Mouse (Mus musculus): Measurements from ENCODE around the gene Dkk1. TPM values are rescaled to one million over a fixed set of nuclear protein-coding genes. Genes with fewer than 3 reads are reported as not detected.
"Not testable (repeated sequence)": the region's sequence is repeated elsewhere in the genome, so short reads cannot be mapped to it uniquely, and the experiment has no call there.

The Dkk1 gene
- 10.8 and 11.4 TPM in 2 replicates for polyA plus RNA-seq (2016; fragmentation: Nextera tagmentation; extraction: Ambion mirVana)

GRCm38 (mm10) chr19:30549044-30549853, at the start of gene Dkk1:
Gene Dkk1, minus strand, starts transcription at chr19:30549665.
- H3K9me3 ChIP-seq (replicated peaks): no peaks in the 10 kb centered on the region
- H3K36me3 ChIP-seq: no peaks in the 10 kb centered on the region
- peaks cover 74% of the 10 kb centered on the region for H3K27me3 ChIP-seq (ENCODE audit: low read depth, poor library complexity, severe bottlenecking)
- peak; percentile 80 for DNase-seq (ENCODE audit: low spot score)
- peak within 1 kb of the TSS; percentile 51 for H3K4me3 ChIP-seq
- peaks cover 32% of the 10 kb centered on the region for H3K4me1 ChIP-seq
- WGBS: under 1% methylated on average over 26 of the region's 26 CpGs
- peak within 1 kb of the TSS; percentile 69 for H3K27ac ChIP-seq

- no peak overlapping the region for H3K27ac ChIP-seq
- no peaks in the 10 kb centered on the region for H3K9me3 ChIP-seq (replicated peaks)
- H3K4me3 ChIP-seq: no peak overlapping the region
- no peaks in the 10 kb centered on the region for H3K4me1 ChIP-seq
- no peaks in the 10 kb centered on the region for H3K36me3 ChIP-seq
- WGBS: 81% methylated on average over 3 of the region's 3 CpGs
- DNase-seq (ENCODE audit: low spot score): no peak
- H3K27me3 ChIP-seq (ENCODE audit: low read depth, poor library complexity, severe bottlenecking): no peaks in the 10 kb centered on the region
These were observed 36.9 kb upstream of the Dkk1 start for GRCm38 (mm10) chr19:30586366-30586765.

- no peaks in the 10 kb centered on the region for H3K9me3 ChIP-seq (replicated peaks)
- WGBS: 84% methylated on average over 6 of the region's 6 CpGs
- H3K4me3 ChIP-seq: no peak overlapping the region
- H3K27ac ChIP-seq: no peak overlapping the region
- no peaks in the 10 kb centered on the region for H3K27me3 ChIP-seq (ENCODE audit: low read depth, poor library complexity, severe bottlenecking)
- no peak for DNase-seq (ENCODE audit: low spot score)
- no peaks in the 10 kb centered on the region for H3K36me3 ChIP-seq
- peaks cover 9% of the 10 kb centered on the region for H3K4me1 ChIP-seq
These were observed 15.1 kb upstream of the Dkk1 start for GRCm38 (mm10) chr19:30564516-30564915.

- no peaks in the 10 kb centered on the region for H3K9me3 ChIP-seq (replicated peaks)
- H3K36me3 ChIP-seq: no peaks in the 10 kb centered on the region
These were observed 14.4 kb upstream of the Dkk1 start for GRCm38 (mm10) chr19:30563876-30564275.

GRCm38 (mm10) chr19:30558024-30558423, 8.6 kb upstream of the Dkk1 start:
- no peaks in the 10 kb centered on the region for H3K9me3 ChIP-seq (replicated peaks)
- H3K27me3 ChIP-seq (ENCODE audit: low read depth, poor library complexity, severe bottlenecking): 0 out of 2 replicates have a peak, but pooled peaks cover 8% of the 10 kb centered on the region
- H3K4me3 ChIP-seq: no peak overlapping the region
- no peaks in the 10 kb centered on the region for H3K36me3 ChIP-seq
- no peak overlapping the region for H3K27ac ChIP-seq
- H3K4me1 ChIP-seq: peaks cover 5% of the 10 kb centered on the region
- no peak for DNase-seq (ENCODE audit: low spot score)

More at GRCm38 (mm10) chr19:30563876-30564275, 14.4 kb upstream of the Dkk1 start:
- no peak for DNase-seq (ENCODE audit: low spot score)
- no peaks in the 10 kb centered on the region for H3K27me3 ChIP-seq (ENCODE audit: low read depth, poor library complexity, severe bottlenecking)
- no peak overlapping the region for H3K4me3 ChIP-seq
- WGBS: 67% methylated on average over 3 of the region's 3 CpGs
- H3K4me1 ChIP-seq: peaks cover 9% of the 10 kb centered on the region
- no peak overlapping the region for H3K27ac ChIP-seq

- H3K27ac ChIP-seq: no peak overlapping the region; the same call in 1 of the 2 replicates
- peaks cover 15% of the 10 kb centered on the region for H3K4me1 ChIP-seq
- peak; percentile 76 for DNase-seq (ENCODE audit: low spot score)
- no peaks in the 10 kb centered on the region for H3K9me3 ChIP-seq (replicated peaks)
- peaks cover 32% of the 10 kb centered on the region for H3K27me3 ChIP-seq (ENCODE audit: low read depth, poor library complexity, severe bottlenecking)
- H3K36me3 ChIP-seq: no peaks in the 10 kb centered on the region
- WGBS: under 1% methylated on average over 12 of the region's 12 CpGs
- peak overlapping the region; percentile 43 for H3K4me3 ChIP-seq
These were observed 5.0 kb upstream of the Dkk1 start for GRCm38 (mm10) chr19:30554467-30554881.

- Histone ChIP-seq H3K27me3 (ENCODE audit: low read depth, poor library complexity, severe bottlenecking) (peaks cover 38% of the 10 kb centered on the region), H3K27ac (no peak overlapping the region), H3K4me1 (peaks cover 23% of the 10 kb centered on the region), H3K4me3 (no peak overlapping the region), H3K36me3 (no peaks in the 10 kb centered on the region), H3K9me3 (replicated peaks) (no peaks in the 10 kb centered on the region)
- no peak for DNase-seq (ENCODE audit: low spot score)
- WGBS: 13% methylated on average over 4 of the region's 4 CpGs
These were observed 4.3 kb upstream of the Dkk1 start for GRCm38 (mm10) chr19:30553740-30554139.

GRCm38 (mm10) chr19:30552260-30552659, 2.8 kb upstream of the Dkk1 start:
- 71% methylated on average over 8 of the region's 8 CpGs for WGBS
- Histone ChIP-seq H3K36me3 (no peaks in the 10 kb centered on the region), H3K4me1 (peaks cover 34% of the 10 kb centered on the region), H3K9me3 (replicated peaks) (no peaks in the 10 kb centered on the region), H3K27me3 (ENCODE audit: low read depth, poor library complexity, severe bottlenecking) (peaks cover 53% of the 10 kb centered on the region), H3K27ac (no peak overlapping the region), H3K4me3 (no peak overlapping the region)
- no peak for DNase-seq (ENCODE audit: low spot score)

GRCm38 (mm10) chr19:30549854-30550647, 586 bp upstream of the Dkk1 start:
- Histone ChIP-seq H3K27me3 (ENCODE audit: low read depth, poor library complexity, severe bottlenecking) (peaks cover 74% of the 10 kb centered on the region), H3K27ac (peak overlapping the region; percentile 69; the same call in 1 of the 2 replicates), H3K4me1 (peaks cover 35% of the 10 kb centered on the region), H3K4me3 (peak overlapping the region; percentile 51), H3K9me3 (replicated peaks) (no peaks in the 10 kb centered on the region), H3K36me3 (no peaks in the 10 kb centered on the region)
- DNase-seq (ENCODE audit: low spot score): no peak
- under 1% methylated on average over 17 of the region's 17 CpGs for WGBS

GRCm38 (mm10) chr19:30548411-30549043, 938 bp downstream of the Dkk1 start:
- Histone ChIP-seq H3K4me3 (peak overlapping the region; percentile 51), H3K9me3 (replicated peaks) (no peaks in the 10 kb centered on the region), H3K4me1 (peaks cover 30% of the 10 kb centered on the region), H3K27ac (peak overlapping the region; percentile 69), H3K36me3 (no peaks in the 10 kb centered on the region), H3K27me3 (ENCODE audit: low read depth, poor library complexity, severe bottlenecking) (peaks cover 71% of the 10 kb centered on the region)
- under 1% methylated on average over 23 of the region's 23 CpGs for WGBS
- peak; percentile 68 for DNase-seq (ENCODE audit: low spot score)

- Histone ChIP-seq H3K27ac (peak overlapping the region; percentile 72), H3K27me3 (ENCODE audit: low read depth, poor library complexity, severe bottlenecking) (peaks cover 33% of the 10 kb centered on the region), H3K4me3 (peak overlapping the region; percentile 51)
- not testable (repeated sequence) for H3K36me3 ChIP-seq; H3K9me3 ChIP-seq (replicated peaks); H3K4me1 ChIP-seq
- 2% methylated on average over 44 of the region's 44 CpGs for WGBS
- peak; percentile 51 for DNase-seq (ENCODE audit: low spot score)
These were observed 10.0 kb downstream of the Dkk1 start for GRCm38 (mm10) chr19:30539365-30539941.

GRCm38 (mm10) chr19:30516771-30517170, 32.7 kb downstream of the Dkk1 start:
- Histone ChIP-seq H3K4me1 (peaks cover 4% of the 10 kb centered on the region; the same call in 1 of the 2 replicates), H3K27me3 (ENCODE audit: low read depth, poor library complexity, severe bottlenecking) (no peaks in the 10 kb centered on the region), H3K4me3 (no peak overlapping the region), H3K27ac (no peak overlapping the region), H3K36me3 (no peaks in the 10 kb centered on the region), H3K9me3 (replicated peaks) (no peaks in the 10 kb centered on the region)
- 72% methylated on average over 6 of the region's 6 CpGs for WGBS
- no peak for DNase-seq (ENCODE audit: low spot score)
